Mouse (Mus musculus): Measurements from ENCODE around the gene Acbd6. TPM values are rescaled to one million over a fixed set of nuclear protein-coding genes. Genes with fewer than 3 reads are reported as not detected.
A peak's percentile ranks its signal among the peaks of the same experiment; 100 is the strongest.

Gene Acbd6
- polyA plus RNA-seq, 1 experiment from 2014 or later: 88.0 TPM

GRCm38 (mm10) chr1:155698373-155699159 lies 140.6 kb downstream of the Acbd6 start:
- peaks cover 7% of the 10 kb centered on the region; the same call in 1 of the 2 replicates for H3K4me1 ChIP-seq (ENCODE audit: insufficient read depth)
- WGBS: 47% methylated on average over 17 of the region's 17 CpGs
- no peak overlapping the region for H3K9ac ChIP-seq
- no peaks in the 10 kb centered on the region for H3K9me3 ChIP-seq (ENCODE audit: low read depth, low read length)
- H3K4me3 ChIP-seq (ENCODE audit: low read depth, low read length): no peak overlapping the region
- 0 out of 2 replicates have a peak, but pooled peaks have one; percentile 39 for ATAC-seq (ENCODE audit: insufficient read depth)
- H3K27ac ChIP-seq (ENCODE audit: low read depth): no peak overlapping the region
- H3K27me3 ChIP-seq (ENCODE audit: insufficient read depth, low read length): no peaks in the 10 kb centered on the region
- H3K4me2 ChIP-seq: no peak overlapping the region
- H3K36me3 ChIP-seq (ENCODE audit: insufficient read depth): no peaks in the 10 kb centered on the region
- TF ChIP-seq CTCF (IDR thresholded peaks at IDR 0.05; ENCODE audit: low read depth): no peak
- DNase-seq: peak; percentile 30

- Histone ChIP-seq H3K36me3 (ENCODE audit: insufficient read depth) (no peaks in the 10 kb centered on the region), H3K9me3 (ENCODE audit: low read depth, low read length) (no peaks in the 10 kb centered on the region), H3K27me3 (ENCODE audit: insufficient read depth, low read length) (no peaks in the 10 kb centered on the region), H3K4me2 (no peak overlapping the region), H3K4me1 (ENCODE audit: insufficient read depth) (peaks cover 7% of the 10 kb centered on the region; the same call in 1 of the 2 replicates), H3K9ac (no peak overlapping the region), H3K27ac (ENCODE audit: low read depth) (no peak overlapping the region), H3K4me3 (ENCODE audit: low read depth, low read length) (no peak overlapping the region)
- TF ChIP-seq CTCF (IDR thresholded peaks at IDR 0.05; ENCODE audit: low read depth): no peak
- ATAC-seq (ENCODE audit: insufficient read depth) (no peak), DNase-seq (peak; percentile 71)
Observed at GRCm38 (mm10) chr1:155700886-155701285, 143.0 kb downstream of the Acbd6 start.

GRCm38 (mm10) chr1:155703191-155703680 lies 145.3 kb downstream of the Acbd6 start:
- no peak overlapping the region for H3K4me3 ChIP-seq (ENCODE audit: low read depth, low read length)
- ATAC-seq (ENCODE audit: insufficient read depth) (no peak), DNase-seq (no peak)
- no peaks in the 10 kb centered on the region for H3K27me3 ChIP-seq (ENCODE audit: insufficient read depth, low read length)
- WGBS: 70% methylated on average over 5 of the region's 5 CpGs
- no peak for TF ChIP-seq CTCF (IDR thresholded peaks at IDR 0.05; ENCODE audit: low read depth)
- H3K4me2 ChIP-seq: no peak overlapping the region
- H3K27ac ChIP-seq (ENCODE audit: low read depth): no peak overlapping the region
- H3K9me3 ChIP-seq (ENCODE audit: low read depth, low read length): no peaks in the 10 kb centered on the region
- no peaks in the 10 kb centered on the region for H3K36me3 ChIP-seq (ENCODE audit: insufficient read depth)
- H3K4me1 ChIP-seq (ENCODE audit: insufficient read depth): peaks cover 7% of the 10 kb centered on the region; the same call in 1 of the 2 replicates
- H3K9ac ChIP-seq: no peak overlapping the region

- Histone ChIP-seq H3K4me3 (ENCODE audit: low read depth, low read length) (no peak overlapping the region), H3K27ac (ENCODE audit: low read depth) (no peak overlapping the region), H3K27me3 (ENCODE audit: insufficient read depth, low read length) (no peaks in the 10 kb centered on the region), H3K4me1 (ENCODE audit: insufficient read depth) (peaks cover 7% of the 10 kb centered on the region; the same call in 1 of the 2 replicates), H3K4me2 (no peak overlapping the region), H3K9me3 (ENCODE audit: low read depth, low read length) (no peaks in the 10 kb centered on the region), H3K9ac (no peak overlapping the region), H3K36me3 (ENCODE audit: insufficient read depth) (no peaks in the 10 kb centered on the region)
- TF ChIP-seq CTCF (IDR thresholded peaks at IDR 0.05; ENCODE audit: low read depth): no peak
- ATAC-seq (ENCODE audit: insufficient read depth) (peak; percentile 54; the same call in 1 of the 2 replicates), DNase-seq (no peak)
- WGBS: 49% methylated on average over 5 of the region's 5 CpGs
Observed at GRCm38 (mm10) chr1:155704182-155704581, 146.3 kb downstream of the Acbd6 start.

GRCm38 (mm10) chr1:155713306-155713705 lies 155.4 kb downstream of the Acbd6 start:
- 36% methylated on average over 2 of the region's 2 CpGs for WGBS

GRCm38 (mm10) chr1:155715366-155715765 lies 157.4 kb downstream of the Acbd6 start:
- Histone ChIP-seq H3K9me3 (ENCODE audit: low read depth, low read length) (no peaks in the 10 kb centered on the region), H3K4me3 (ENCODE audit: low read depth, low read length) (no peak overlapping the region), H3K27me3 (ENCODE audit: insufficient read depth, low read length) (no peaks in the 10 kb centered on the region), H3K36me3 (ENCODE audit: insufficient read depth) (no peaks in the 10 kb centered on the region), H3K4me1 (ENCODE audit: insufficient read depth) (no peaks in the 10 kb centered on the region), H3K27ac (ENCODE audit: low read depth) (no peak overlapping the region), H3K4me2 (no peak overlapping the region), H3K9ac (no peak overlapping the region)
- ATAC-seq (ENCODE audit: insufficient read depth) (no peak), DNase-seq (no peak)
- TF ChIP-seq CTCF (IDR thresholded peaks at IDR 0.05; ENCODE audit: low read depth): no peak

More at GRCm38 (mm10) chr1:155713306-155713705, 155.4 kb downstream of the Acbd6 start:
- Histone ChIP-seq H3K4me2 (no peak overlapping the region), H3K9me3 (ENCODE audit: low read depth, low read length) (no peaks in the 10 kb centered on the region), H3K27ac (ENCODE audit: low read depth) (no peak overlapping the region), H3K4me3 (ENCODE audit: low read depth, low read length) (no peak overlapping the region), H3K36me3 (ENCODE audit: insufficient read depth) (no peaks in the 10 kb centered on the region), H3K9ac (no peak overlapping the region), H3K27me3 (ENCODE audit: insufficient read depth, low read length) (no peaks in the 10 kb centered on the region), H3K4me1 (ENCODE audit: insufficient read depth) (no peaks in the 10 kb centered on the region)
- DNase-seq (no peak), ATAC-seq (ENCODE audit: insufficient read depth) (no peak)
- no peak for TF ChIP-seq CTCF (IDR thresholded peaks at IDR 0.05; ENCODE audit: low read depth)

DNA sequence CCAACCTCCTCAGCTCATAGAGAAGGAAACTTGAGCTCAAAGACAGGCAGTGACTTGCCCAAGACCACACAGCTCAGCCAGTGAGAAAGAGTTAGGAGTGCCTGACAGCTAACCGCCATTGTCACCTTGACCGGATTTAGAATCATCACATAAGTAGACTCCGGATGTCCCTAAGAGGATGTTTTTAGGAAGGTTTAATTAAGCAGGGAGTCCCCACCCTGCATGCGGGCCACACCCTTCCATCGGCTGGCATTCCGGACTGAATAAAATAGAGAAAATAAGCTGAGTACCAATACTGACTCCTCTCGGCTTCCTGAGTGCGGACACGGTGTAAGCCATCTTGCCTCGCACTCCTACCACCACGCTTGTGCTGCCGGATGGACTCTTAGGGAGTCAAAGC lies 159.4 kb downstream of the Acbd6 start:
- TF ChIP-seq CTCF (IDR thresholded peaks at IDR 0.05; ENCODE audit: low read depth): no peak
- Histone ChIP-seq H3K4me3 (ENCODE audit: low read depth, low read length) (no peak overlapping the region), H3K4me2 (no peak overlapping the region), H3K27ac (ENCODE audit: low read depth) (no peak overlapping the region), H3K4me1 (ENCODE audit: insufficient read depth) (no peaks in the 10 kb centered on the region), H3K9me3 (ENCODE audit: low read depth, low read length) (no peaks in the 10 kb centered on the region), H3K27me3 (ENCODE audit: insufficient read depth, low read length) (no peaks in the 10 kb centered on the region), H3K9ac (no peak overlapping the region), H3K36me3 (ENCODE audit: insufficient read depth) (no peaks in the 10 kb centered on the region)
- WGBS: 90% methylated on average over 12 of the region's 12 CpGs
- ATAC-seq (ENCODE audit: insufficient read depth): no peak
- no peak for DNase-seq

Measured in lung, embryonic 14.5 days (tissue).